Mouse (Mus musculus) lung, postnatal 0 days (tissue): ENCODE measurements around the gene Cd3d.

Experiments used
- CTCF ChIP-seq: IDR thresholded peaks from 2 replicates; pipeline ENCODE4 v1.5.1; 2016; ENCODE audit warnings: antibody characterized with exemption, mild to moderate bottlenecking
- EP300 ChIP-seq: IDR thresholded peaks from 2 replicates; pipeline ENCODE4 v1.6.1; 2016; ENCODE audit warnings: antibody characterized with exemption, mild to moderate bottlenecking, control low read depth

DNA sequence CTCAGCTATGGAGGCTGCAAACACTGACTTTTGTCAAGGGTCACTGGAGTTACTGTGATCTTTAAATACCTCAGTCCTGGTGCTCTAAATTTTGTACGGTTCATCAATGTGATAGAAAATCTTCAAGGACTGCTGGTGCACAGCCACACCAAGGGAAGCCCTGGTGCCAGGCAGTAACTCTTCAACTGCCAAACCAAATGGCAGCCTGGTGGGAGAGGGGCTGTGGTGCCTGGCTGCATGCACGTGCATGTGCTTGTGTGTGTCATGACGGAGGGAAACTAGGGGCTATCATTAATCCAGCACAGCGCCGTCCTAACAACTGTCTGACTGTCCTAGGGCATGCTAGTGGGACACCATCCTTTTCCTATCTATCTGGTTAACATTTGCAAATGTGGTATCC, 18.2 kb downstream of the Cd3d start:
- TF ChIP-seq EP300 (no peak), CTCF (no peak)
